Mouse (Mus musculus) heart, adult 18-20 months (tissue): ENCODE data around the gene Rtkn2. TPM values are rescaled to one million over a fixed set of nuclear protein-coding genes. Genes with fewer than 3 reads are reported as not detected.

Experiments
- DNase-seq, 2 experiments: peaks; one replicate each; pipeline ENCODE4 v3.0.0; 2021 to 2022; ENCODE audit warnings: mixed read lengths in 1 of 2
- total RNA-seq, 2 experiments: library from RNA; stranded (reverse); gene quantifications; 2 replicates each; pipeline ENCODE4 v1.2.3; 2021

Gene Rtkn2
- total RNA-seq, 2 experiments from 2014 or later: 0.22 to 0.41 TPM

- no peak for DNase-seq
Observed at GRCm38 (mm10) chr10:68039641-68040205, 60.4 kb downstream of the Rtkn2 start.

- DNase-seq: no peak
Observed at GRCm38 (mm10) chr10:68040394-68040793, 61.0 kb downstream of the Rtkn2 start.

- no peak for DNase-seq
Observed at GRCm38 (mm10) chr10:68043973-68044372, 64.6 kb downstream of the Rtkn2 start.

DNA sequence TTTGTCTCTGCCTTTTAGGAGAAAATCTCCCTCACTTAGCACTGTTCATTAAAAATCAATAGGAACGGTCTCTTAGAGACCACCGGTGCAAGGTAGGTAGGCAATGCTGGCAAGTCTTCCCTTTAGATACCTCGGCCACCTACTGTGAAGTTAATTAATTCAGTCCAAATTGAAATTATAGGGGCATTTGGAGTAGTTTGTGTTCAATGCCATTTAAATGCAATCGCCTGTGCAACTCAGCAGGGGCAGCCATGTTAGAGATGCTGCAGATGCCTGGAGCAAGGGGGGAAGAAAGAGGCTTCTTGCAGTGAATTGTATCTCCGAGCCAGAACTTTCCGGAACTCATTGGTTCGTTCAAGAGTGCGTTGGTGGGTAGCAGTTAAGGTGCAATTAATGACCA, 65.5 kb downstream of the Rtkn2 start:
- DNase-seq: no peak

- no peak for DNase-seq
Observed at GRCm38 (mm10) chr10:68048641-68049305, 69.4 kb downstream of the Rtkn2 start.

DNA sequence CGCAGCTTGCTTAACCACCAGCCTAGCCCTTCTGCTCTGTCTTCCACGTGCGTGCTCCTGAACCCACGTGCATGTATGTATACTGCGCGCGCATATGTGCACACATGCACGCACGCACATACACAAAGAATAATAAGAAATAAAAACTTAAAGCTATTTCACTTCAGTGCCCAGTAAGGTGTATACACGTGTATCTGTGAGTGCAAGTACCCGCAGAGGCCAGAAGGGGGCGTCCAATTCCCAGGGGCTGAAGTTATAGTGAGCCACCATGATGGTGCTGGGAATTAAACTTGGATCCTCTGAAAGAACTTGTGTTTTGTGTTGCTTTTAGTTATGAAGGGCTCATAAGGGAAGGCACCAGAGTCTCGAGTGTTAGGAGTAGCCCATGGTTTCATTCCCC, 71.5 kb downstream of the Rtkn2 start:
- no peak for DNase-seq

DNA sequence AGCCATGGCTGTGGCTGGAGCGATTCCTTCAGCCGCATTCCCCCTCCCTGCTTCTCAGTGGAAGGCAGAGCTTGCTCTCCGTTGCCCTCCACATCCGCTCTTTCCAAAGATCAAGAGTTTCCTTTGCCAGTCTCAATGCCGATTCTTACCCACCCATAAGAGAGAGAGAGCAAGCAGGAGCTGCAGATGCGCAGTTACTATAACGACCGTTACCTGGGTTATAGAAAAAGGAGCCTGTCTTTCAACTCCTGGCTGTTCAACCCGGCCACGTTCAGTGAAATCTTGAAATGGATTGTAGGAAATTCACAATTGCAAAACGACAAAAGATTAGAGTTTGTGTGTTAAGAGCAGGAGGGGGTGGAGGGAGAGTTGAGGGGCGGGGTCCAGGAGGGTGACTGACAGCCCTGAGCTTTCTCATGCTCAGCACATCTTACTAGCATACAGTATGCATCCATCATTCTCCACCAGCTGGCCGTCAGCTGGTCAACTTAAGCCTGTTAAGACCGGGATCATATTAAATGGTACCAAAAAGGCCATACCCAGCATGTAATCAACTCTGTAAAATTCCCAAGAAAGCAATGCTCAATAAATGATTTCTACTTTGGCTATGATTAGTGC, 72.1 kb downstream of the Rtkn2 start:
- DNase-seq: no peak

DNA sequence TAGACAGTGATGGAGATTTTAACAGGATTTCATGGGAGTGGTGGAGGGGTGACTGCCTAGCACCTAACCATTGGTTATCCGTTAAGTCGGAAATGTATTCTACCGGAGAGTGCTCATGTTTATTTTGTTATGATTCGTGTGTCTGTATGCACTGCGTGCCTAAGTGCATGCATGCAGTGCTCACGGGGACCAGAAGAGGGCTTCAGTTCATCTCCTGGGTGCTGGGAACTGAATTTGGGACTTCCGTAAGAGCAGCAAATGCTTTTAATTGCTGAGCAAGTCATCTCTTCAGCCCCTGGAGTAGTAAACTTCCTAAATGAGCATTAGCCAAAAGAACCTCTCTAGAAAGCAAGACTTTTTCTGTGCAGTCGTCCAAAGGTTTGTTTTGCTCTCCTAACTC, 72.9 kb downstream of the Rtkn2 start:
- DNase-seq: no peak

- DNase-seq: no peak
Observed at GRCm38 (mm10) chr10:68054131-68054530, 74.8 kb downstream of the Rtkn2 start.

- no peak for DNase-seq
Observed at GRCm38 (mm10) chr10:68054706-68055105, 75.3 kb downstream of the Rtkn2 start.

DNA sequence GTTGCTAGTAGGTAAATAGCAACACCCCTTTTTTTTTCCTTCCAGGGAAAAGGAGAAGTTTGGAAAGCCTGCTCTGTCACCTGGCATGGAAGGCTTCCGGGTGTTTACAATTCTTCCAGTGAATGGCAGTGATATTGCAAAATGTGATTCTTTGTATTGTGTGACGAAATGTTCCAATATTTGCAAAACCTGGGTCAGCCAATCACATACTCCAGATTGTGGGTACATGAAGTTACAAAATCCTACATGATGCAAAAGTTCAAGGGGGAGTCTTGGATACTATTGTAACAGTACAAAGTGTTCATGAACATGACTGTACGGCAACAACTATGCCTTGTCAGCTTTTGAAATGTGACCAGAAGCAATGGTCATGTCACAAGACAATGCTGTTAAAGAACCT, 78.5 kb downstream of the Rtkn2 start:
- no peak for DNase-seq

DNA sequence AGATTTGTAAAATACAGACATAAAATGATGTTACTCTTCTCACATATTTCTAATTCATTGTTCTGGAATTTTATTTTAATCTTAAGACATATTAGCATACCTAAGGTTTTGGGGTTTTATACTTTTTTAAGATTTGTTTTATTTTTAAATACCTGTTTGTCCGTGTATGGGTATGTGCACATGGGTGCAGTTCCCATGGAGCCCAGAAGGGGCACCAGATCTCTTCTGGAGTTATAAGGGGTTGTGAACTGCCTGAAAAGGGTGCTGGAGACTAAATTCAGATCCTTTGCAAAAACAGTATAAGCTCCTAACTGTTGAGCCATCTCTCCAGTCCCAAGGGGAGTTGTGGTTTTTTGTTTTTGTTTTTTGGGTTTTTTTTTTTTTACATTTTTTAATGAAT, 79.0 kb downstream of the Rtkn2 start:
- no peak for DNase-seq

DNA sequence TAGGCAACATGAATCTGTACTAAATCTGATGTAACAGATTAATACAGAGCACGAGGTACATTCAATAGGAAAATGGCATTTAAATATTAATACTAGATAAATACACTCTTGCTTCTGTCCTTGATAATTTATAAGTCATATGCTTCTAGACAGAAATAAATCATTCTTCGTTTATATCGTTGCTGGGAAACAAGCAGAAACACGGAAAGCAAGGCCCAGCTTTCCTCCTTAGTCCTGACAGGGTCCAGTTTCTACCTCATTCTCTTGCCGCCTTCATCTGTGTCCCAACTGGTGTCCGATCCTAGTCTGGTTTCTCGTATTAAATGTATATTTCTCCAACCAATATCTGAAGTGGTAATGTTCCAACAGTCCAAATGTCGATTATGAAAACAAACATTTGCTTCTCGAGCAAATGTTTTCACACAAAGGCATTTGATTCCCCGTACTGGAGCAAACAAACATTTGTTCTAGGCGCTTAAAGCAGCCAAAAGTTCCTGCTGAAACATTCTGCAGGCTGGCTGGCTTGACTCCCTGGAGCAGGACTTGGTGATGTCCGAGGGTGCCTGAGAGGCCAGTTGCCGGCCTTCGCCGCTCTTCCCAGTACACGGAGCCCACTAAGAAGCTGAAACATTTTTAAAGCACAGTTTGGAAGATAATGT, 81.3 kb downstream of the Rtkn2 start:
- DNase-seq: peak; percentile 63

DNA sequence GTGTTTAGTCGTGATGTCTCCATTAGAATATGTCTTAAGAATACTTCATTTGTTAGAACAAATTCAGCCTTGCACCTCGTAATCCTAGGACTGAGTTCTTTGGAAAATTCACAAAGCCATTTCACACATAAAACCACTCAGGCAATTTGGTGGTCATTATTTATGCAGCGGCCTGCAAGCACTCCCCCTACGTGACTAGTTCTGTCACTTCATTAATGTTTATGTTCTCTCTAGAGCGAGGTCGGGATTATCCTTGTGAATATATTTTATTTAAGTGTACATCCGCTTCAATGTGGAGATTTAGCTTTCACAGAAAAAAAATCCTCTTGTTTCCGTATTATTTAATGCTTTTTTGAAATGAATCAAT, 81.9 kb downstream of the Rtkn2 start:
- no peak for DNase-seq

GRCm38 (mm10) chr10:68063806-68064545, 84.6 kb downstream of the Rtkn2 start:
- DNase-seq: no peak

GRCm38 (mm10) chr10:68064571-68064970, 85.2 kb downstream of the Rtkn2 start:
- no peak for DNase-seq

DNA sequence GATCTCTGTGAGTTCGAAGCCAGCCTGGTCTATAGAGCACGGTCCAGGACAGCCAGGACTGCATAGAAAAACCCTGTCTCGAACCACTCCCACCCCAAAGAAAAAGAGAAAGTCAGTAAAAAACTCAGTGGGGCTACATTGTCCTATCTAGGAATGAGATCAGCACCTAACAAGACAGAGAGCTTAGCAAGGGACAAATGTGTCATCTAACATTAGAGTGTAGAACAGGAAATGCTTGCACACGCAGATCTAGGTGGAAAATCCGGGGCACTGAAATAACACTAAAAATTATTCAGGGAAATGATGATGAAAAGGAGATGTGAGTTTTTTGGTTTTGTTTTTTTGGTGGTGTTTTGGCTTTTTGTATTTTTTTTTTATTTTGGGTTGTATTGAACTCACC, 86.8 kb downstream of the Rtkn2 start:
- no peak for DNase-seq

DNA sequence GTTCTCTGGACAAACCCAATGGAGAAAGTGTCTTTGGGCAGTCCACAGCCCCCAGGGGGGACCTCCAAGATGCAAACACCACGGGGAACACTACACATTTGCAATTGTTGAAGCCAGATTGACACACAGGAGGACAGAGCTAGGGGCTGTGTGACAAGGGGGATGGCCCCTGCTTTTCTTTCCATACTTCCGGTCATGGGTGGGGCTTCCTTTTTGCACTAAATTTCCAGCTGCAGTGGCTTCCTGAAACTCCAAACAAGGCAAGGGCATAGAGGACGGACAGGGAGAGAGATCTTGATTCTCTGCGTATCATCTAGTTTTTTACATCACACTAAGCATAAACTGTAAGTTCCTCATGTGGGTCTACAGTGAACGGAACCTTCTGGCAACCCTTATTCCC, 88.6 kb downstream of the Rtkn2 start:
- DNase-seq: peak in 1 of 2 experiments; percentile 18

DNA sequence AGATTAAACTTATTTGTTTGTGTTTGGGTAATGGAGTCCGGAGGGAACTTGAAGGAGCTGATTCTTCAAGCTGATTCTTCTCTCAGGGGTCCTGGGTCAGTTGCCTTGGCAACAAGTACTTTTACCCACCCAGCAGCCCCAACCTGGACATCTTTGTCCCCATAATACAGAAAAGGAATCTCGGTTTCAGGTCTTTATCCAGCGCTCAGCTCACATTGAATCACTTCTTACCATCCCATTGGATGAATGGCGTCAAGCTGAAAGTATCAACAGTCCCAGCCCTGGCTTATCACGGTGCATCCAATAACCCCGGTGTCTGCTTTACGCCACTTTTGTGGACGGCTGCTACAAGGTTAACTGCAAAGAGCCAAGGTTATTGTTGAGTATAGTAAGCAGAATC, 89.1 kb downstream of the Rtkn2 start:
- no peak for DNase-seq

GRCm38 (mm10) chr10:68071041-68071440, 91.7 kb downstream of the Rtkn2 start:
- no peak for DNase-seq

DNA sequence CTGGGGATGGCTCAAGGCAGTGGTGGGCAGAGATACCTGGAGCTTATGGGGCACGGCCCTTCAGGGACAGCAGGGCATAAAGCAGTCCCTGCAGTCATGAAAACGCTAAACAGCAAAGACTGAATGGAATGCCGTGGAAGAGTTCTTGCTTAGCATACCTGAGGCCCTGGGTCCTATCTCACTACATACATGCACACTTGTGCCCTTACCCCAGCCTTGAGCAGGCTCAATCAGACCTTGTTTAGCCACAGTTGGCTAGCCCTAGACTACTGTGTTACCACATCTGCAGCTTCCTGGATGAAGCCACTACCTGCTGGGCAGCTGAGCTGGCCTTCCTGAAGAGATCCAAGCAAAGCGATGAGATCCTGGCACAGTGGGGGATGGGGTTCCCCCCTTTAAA, 93.3 kb downstream of the Rtkn2 start:
- DNase-seq: no peak

- no peak for DNase-seq
Observed at GRCm38 (mm10) chr10:68074291-68074690, 94.9 kb downstream of the Rtkn2 start.

- no peak for DNase-seq
Observed at GRCm38 (mm10) chr10:68075181-68075580, 95.8 kb downstream of the Rtkn2 start.
